Mouse (Mus musculus) adrenal gland, adult (tissue): Measurements from ENCODE around the gene Birc5.
A peak's percentile ranks its signal among the peaks of the same experiment; 100 is the strongest.
"Not testable (repeated sequence)": the region's sequence is repeated elsewhere in the genome, so short reads cannot be mapped to it uniquely, and the experiment has no call there.

ENCODE experiments used
- DNase-seq, 2 experiments: peaks; one replicate each; pipeline ENCODE4 v3.0.0; 2022 to 2023; ENCODE audit warnings: low spot score in 1 of 2; ENCODE audit not compliant: inconsistent age in 2 of 2

The Birc5 gene

DNA sequence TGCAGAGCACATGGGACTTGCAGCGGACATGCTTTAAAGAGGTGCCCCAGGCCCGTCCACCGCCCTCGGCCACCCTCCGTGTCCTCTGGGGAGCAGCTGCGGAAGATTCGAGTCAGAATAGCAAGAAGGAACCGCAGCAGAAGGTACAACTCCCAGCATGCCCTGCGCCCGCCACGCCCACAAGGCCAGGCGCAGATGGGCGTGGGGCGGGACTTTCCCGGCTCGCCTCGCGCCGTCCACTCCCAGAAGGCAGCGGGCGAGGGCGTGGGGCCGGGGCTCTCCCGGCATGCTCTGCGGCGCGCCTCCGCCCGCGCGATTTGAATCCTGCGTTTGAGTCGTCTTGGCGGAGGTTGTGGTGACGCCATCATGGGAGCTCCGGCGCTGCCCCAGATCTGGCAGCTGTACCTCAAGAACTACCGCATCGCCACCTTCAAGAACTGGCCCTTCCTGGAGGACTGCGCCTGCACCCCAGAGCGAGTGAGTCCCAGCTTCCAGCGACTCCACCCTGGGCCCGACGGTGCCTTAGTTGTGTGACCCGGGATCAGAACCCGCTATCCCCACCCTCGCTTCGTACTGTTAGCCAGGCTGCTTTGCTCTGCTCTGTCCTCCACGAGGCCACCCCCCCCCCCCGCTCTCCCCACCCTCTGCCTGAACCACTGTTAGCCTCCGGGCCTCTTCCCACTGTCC, at the start of gene Birc5:
TSS of gene Birc5 (plus strand) at position 267 of the 687 bp plus-strand sequence.
- DNase-seq, result peak; percentile 97 to 98

DNA sequence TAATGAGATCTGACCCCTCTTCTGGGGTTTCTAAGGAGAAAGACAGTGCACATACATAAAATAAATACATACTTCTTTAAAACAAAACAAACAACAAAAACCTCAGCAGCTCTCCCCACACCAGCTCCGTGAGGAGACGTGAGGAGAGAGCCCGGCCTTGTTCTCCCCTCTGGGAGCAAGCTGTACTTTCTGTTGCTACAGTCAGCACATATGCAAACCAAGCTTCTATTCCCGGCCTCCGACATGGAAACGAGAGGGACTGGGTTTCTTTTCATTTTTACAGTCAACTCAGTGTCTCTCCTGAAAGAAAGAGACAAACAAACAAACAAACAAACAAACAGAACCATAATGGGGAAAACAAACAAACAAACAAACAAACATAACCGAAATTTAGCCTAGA, 49.0 kb upstream of the Birc5 start:
- no peak for DNase-seq

DNA sequence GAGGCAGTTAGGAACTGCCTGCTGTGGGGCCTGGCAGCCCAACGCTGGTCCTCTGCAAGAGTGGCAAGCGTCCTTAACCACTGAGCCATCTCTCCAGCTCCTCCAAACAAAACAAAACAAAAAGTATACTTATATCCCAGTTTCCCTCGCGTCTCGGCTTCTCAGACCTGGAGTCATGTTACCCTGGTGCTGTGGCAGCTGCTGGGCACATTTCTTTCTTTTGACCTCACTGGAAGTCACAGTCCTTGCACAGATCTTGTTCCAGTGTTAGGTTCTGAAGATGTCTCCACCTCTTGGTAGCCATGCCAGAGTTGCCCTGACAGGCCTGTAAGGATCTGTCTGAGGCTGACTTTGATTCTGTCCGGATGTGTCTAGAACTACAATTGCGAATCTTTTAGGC, 47.4 kb upstream of the Birc5 start:
- no peak for DNase-seq

DNA sequence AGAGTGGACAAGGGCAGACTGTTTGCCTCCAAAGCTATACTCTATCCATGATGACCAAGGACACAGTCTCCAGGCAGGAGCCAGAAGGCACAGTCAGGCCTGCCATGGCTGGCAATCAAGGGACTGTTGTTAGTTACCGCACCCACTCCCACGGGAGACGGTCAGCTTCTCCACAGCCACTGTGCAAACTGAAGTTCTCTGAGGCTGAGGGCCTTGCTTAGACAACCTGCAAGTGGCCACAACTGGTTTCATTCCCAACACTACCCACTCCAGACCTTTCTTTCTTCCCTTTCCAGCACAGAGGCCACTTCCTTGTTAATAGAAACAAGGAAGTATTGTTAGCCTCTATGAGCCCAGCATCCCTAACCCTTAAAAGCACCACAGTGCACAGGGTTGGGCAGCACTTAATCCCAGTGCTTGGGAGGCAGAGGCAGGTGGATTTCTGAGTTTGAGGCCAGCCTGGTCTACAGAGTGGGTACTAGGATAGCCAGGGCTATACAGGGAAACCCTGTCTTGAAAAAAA, 45.8 kb upstream of the Birc5 start:
- DNase-seq, result no peak

DNA sequence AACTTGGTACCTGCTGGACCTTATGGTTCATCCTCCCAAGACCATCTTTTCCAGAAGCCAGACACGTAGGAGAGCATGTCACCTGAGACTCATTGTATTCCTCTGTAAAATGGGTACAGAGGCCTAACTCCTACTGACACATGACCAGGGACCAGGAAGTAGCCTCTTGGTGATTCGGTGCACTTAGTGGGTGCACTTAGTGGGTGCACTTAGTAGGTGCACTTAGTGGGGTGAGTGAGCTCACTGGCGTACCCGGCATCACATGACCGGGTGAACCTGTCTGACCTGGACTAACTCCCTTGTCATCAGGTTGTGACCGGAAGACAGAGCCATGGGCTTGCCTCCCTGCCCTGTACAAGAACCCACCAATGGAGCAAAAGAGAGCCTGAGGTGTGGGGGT, 42.3 kb upstream of the Birc5 start:
- no peak for DNase-seq

DNA sequence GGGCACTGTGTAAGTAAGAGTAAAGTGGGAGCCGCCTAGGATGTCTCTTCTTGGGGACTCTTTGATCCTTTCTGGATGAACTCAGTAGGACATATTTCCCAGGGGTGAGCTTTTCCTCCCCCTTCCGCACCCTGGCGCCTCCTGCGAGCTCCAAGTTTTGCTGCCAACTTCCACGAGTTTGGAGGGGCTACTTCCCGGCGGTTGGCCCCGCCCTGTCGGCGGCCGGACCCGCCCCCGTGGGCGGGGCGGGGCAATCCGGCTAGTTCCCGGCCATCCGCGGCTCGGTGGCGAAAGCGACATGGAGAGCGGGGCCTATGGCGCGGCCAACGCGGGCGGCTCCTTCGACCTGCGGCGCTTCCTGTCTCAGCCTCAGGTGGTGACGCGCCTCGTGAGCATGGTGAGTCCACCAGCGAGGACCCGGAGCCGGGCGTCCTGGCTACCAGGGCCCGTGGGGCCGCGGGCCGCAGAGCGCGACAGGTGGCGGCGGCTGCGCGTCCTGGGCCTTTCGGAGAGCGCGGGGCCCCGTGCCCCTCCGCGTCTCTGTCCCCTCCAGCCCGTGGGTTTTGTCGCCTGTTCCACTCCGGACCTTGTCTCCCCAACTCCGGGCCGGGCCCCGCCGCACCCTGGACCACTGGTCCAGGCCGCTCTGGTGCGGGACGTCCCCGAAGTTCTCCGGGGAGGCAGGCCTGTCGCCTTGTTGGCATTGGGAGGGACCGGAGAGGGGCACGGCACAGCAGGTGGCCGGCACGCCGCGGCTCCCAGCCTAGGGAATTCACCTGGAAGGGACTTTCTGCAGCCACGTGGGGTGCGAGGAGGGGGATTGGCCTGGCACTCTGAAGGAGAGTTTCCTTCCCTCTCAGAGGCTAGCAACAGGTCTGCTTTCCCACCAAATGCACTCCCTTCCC, 39.4 kb upstream of the Birc5 start, which contains the start of the genes Gm20708 and Syngr2:
TSS of gene Gm20708 (plus strand) at position 262 of the 905 bp plus-strand sequence.
TSS of gene Syngr2 (plus strand) at position 262 of the 905 bp plus-strand sequence.
- peak; percentile 81 to 91 for DNase-seq

DNA sequence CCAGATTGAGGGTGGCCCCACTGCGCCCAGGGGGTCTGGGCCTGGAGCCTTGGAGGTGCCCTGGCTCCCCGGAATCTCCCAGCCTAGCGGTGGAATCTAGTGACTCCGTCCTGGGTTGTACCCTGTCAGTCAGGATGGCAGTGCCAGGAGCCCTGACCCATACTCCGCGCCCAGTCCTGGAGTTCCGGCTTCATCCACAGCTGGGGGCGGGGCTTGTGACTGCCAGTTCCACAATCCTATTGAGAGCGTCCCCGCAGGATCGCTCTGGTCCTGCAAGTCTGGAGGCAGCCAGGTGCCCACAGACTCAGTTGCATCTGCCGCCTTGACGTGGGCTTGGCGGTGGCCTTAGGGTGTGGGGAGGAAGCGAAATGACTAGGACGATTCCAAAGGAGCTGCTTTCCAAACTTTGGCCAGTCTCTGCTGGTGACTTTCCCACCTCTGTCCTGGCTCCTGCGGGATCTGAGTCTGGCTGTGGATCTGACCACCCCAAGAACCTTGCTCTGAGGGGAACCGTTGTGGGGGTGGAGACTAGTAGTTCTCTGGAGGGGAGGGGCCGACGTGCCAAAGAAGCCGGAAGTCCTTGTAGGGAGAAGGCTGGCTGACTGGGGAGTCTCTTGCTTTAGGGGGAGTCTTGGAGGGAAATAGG, 38.5 kb upstream of the Birc5 start:
- peak; percentile 92 to 97 for DNase-seq

DNA sequence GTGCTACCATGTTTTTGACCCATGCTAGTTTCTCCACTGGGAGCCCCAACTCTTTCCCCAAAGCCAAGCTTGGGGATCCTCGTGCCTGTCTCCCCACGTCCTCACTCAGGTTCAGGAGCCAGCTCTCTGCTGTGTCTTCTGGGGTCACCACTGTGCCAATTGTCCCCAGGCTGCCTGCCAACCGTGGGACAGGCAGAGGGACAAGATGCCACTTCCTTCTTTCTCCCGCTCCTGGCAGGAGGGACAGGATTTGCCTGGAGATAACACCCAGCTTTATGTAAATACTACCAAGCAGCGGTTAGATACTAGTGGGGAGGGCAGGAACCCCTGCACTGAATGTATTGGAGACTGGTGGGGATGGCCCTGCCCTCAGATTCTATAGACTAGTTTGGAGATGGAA, 35.2 kb upstream of the Birc5 start:
- DNase-seq, result no peak

DNA sequence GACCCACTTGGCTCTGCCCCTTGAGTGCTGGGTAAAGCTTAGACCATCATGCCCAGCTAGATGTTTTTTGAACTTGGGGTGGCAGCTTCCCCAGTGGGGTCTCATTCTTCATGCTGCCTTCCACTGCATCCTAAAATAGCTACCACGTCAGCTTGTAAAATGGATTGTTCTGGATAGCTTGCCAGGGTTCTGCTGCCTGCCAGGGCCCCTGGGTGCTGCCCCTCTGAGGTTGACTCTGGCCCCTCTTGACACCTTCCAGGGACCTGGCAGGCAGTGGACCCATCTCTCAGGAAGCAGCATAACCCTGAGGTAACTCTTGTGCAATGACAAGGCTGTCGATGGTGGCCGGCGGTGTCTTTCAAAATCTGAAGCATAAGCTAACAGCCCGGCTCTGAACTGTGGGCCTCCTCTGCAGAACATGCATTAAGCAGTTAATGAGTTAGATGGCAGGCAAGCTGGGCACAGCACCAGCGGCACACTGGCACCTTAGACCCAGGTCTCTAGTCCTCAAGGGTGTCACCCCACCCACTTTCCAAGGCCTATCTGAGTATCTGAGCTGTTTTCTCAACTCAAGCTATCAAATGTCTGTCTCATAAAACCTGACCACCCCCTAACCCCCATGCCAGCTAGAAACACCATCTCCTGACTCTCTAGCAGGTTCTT, 34.2 kb upstream of the Birc5 start:
- no peak for DNase-seq

DNA sequence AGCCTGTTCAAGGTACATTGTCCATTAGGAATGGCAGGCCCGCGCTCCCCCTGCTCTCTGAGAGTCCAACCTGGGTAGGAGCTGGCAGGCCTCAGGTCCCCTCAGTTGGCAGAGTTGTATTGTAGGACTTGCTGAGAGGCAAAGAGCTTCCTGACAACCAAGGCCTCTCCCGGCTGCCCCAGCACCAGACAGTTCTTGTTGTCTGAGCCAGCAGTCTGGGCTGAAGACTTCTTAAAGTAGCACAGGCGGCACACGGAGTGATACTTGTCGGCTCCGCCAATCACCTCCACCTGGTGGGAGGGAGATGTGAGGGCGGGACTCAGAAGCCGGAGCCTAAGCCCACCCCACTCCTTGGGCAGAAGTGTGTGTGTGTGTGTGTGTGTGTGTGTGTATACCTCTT, 33.2 kb upstream of the Birc5 start:
- not testable (repeated sequence) for DNase-seq

DNA sequence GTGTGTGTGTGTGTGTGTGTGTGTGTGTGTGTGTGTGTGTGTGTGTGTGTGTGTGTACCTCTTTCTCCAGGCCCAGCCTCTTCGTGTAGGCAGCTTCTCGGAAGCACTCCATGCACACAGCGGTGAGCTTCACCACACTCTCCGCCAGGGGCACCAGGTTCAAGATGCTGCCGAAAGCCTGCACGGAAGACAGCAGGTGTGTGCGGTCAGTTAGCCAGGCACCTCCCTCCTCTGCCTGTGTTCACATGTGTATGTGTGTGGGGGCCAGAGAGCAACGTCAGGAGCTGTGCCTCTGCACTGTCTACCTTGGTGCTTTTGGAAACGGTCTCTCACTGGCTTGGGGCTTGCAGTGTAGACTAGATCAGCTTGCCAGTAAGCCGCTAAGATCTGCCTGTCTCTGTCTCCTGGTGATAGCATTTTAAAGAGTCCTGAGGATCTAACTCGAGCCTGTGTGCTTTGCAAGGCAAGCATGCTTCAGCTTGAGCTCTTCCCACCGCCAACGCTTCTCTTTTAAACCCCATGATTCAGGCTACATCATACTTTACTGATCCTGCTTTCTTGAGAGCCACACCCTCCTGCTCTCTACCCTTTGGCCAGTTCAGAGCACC, 32.6 kb upstream of the Birc5 start:
- DNase-seq, result no peak

DNA sequence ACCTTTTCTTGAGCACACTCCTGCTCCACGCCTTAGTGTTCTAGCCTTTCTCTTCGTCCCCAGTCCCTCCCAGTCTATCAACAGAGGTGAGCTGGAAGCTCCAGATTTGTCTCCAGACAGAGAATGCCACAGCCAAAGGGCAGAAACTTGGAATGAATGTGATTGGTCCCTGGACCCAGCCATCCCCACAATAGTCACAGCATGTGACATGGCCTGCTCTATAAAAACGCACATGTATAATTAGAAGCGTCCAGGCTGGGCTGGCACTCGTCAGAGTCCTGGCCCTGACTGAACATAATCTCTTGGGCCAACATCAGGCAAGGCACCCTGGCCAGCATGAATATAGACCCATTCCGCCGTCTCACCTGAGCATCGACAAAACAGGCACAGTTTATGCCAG, 30.0 kb upstream of the Birc5 start:
- no peak for DNase-seq

DNA sequence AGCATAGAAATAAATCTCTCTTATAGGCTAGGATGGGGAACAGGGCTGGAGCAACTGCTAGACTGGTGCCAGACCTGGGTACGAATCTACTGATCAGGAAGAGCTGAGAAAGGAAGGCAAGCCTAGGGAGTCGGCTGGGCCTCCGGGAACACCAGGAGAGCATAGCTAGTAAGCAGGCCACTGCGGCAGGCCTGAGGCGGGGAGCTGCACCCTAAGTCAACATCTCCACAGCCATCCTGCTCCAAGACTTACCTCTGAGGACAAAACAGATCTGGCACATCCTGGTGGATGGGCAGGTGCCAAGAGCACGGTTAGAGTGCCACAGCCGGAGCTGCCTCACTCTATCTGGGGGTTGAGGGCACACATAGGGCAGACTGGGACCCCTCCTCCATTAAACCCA, 28.9 kb upstream of the Birc5 start:
- no peak for DNase-seq

DNA sequence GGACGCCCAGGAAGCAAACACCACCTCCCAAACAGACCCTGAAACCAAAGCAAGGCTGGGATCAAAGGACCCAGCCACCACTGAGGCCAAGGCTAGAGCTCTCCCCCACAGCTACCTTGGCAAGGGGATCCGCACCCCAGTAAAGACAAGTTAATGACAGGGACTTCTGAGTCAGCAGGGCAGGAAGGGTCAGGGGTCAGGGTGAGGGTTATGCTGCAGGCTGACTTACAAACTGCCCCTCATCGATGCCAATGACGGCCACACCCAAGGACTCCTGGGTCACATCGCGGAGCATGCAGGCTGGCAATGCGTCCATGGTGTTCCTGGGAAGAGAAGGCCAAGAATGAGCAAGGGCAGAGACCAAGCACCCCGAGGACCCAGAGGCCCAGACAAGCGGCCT, 27.2 kb upstream of the Birc5 start:
- DNase-seq, result peak; percentile 49 to 82

DNA sequence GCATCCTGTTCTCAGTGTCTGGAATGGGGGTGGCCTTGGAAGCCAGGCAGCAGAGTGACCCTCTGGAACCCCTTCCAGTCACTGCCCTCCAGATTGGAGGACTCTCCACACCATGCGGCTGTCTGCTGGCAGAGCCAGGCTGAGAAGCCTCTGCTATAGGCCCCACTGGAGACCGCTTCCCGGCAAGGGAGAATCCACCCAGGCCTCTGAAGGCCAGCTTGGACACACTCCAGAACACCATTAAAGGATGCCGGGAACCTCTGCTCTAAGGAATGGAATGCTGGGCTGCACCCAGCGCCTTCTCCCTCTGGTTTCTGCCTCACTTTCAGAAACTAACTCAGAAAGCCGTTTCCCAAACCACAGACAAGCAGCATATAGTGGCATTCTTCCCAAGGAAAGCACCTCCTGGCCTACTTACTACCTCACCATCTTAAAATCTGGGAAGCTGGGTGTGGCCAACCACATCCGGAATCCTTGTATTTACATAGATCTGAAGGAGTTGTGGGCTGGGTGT, 26.3 kb upstream of the Birc5 start:
- DNase-seq, result peak in 1 of 2 experiments; percentile 52

DNA sequence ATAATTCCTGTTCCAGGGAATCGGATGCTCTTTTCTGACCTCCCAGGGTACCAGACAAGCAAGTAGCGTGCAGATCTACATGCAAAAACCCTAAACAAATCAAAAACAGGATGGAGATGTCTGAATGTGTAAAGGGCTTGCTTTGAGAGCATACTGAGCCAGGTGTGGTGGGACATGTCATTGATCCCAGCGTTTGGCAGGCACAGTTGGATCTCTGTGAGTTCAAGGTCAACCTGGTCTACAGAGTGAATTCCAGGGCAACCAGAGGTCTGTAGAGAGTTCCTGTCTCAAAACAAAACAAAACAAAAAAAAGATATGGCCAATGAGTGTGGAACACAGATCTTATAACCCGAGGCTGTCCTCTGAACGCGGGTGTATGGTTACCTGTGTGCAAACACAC, 25.6 kb upstream of the Birc5 start:
- DNase-seq, result no peak

DNA sequence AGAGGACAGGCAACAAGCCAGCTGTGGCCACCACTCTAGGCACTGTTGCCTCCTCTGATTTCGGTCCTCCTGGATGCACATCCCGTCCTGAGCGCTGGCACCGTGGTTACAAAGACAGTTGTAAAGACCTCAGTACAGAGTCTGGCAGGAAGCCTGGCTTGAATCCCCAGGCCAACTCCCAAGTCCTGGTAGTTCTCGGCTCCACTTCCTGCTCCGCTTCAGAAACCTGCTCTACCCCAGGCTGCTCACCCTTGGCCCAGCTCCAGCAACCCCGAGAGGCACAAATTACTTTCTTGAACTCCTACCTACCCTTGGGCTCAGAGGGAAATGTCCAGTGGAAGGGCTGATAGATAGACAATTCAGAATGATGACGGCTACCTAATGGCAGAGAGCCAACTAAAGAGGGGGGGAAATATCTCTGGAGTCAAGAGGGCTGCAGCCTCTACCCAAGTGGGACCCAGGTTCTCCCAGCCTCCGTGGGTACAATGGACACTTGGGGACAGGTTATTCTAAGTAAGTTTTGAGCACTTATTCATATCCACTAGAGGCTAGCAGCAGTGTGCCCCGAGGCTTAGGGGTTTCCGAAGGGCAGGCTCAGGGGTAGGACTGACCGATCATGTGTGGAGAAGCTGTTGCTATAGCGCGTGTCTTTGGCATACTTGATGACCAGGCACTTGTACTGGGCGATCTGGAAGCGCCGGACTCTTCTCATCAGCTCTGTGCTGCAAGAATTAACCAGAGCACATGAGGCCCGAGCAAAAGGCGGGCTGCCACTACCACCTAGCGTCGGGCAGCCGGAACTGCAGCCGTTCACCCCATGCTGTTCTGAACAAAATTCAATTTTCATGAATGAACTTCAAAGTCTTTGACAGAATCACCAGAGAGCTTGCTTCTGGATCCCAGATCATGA, 24.7 kb upstream of the Birc5 start:
- peak; percentile 83 to 94 for DNase-seq

DNA sequence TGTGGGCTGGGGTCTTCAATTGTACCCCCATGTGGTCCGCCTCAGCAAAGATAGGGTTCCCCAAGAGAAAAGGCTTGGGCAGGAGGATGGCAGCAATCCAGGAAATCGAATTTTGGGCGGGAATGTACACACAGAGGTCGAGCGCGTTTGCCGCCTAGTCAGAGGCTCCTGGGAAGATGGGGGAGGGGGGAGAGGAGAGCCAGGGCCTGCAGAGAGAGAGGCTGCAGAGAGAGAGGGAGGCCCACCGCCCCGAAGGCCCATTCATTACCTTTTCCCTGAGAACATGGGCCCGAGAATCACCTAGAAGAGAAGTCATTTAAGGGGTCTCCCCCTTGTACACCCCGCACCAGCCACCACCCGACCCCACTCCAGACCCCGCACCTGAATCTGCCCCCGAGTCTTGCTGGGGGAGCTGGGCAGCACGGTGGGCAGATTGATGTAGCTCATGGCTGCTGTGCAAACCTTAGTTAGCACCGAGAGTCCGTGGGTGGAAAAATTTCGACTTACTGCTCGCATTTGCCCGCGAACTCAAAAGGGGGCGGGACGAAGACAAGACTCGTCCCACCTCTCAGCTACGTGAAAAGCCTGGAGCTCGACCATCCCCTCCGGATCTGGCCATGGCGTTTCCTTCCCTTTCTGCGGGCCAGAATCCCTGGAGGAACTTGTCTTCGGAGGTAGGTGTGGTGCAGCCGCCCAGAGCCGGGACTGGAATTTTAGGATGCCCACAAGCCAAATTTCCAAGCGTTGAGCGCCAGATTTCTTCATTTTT, 23.5 kb upstream of the Birc5 start, which contains the start of the genes Afmid and Tk1:
TSS of gene Afmid (plus strand) at position 592 of the 769 bp plus-strand sequence.
TSS of gene Tk1 (minus strand) at position 760 of the 769 bp plus-strand sequence.
- peak; percentile 78 to 88 for DNase-seq
